Mouse (Mus musculus): ENCODE results near the gene Hsd11b1.
"Not testable (repeated sequence)": the region's sequence is repeated elsewhere in the genome, so short reads cannot be mapped to it uniquely, and the experiment has no call there.

The Hsd11b1 gene

DNA sequence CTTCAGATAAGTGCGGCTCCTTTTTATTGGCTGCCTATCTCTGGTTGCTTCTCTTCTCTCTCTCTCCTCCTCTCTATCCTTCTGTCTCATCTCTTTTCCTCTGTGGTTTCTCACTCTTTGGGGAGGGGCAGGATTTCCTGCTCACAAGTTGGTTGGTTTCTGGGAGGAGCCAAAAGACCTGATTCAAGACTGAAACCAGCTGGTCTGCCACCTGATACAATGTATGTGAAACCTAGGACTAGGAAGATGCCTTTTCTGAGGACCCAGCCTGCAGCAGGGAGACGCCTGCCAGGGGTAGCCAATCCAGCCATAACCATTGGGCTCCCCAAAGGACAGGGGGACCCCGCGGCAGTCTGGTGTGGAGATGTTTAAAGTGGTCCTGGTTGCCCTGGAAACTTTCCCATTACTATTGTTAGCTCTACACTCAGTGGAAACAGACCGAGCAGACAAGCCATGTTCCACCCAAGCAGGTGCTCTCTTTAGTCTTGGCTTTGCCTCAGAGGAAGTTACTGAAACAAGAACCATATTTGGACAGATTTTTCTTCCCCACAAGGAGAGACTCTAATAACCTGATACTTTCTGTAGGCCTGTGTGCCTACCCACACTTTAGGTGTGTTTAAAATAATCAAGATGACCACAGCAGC, at the start of gene Hsd11b1:
TSS of gene Hsd11b1 (minus strand) at position 121 of the 644 bp plus-strand sequence.
- no peak for DNase-seq (ENCODE audit: low spot score)

DNA sequence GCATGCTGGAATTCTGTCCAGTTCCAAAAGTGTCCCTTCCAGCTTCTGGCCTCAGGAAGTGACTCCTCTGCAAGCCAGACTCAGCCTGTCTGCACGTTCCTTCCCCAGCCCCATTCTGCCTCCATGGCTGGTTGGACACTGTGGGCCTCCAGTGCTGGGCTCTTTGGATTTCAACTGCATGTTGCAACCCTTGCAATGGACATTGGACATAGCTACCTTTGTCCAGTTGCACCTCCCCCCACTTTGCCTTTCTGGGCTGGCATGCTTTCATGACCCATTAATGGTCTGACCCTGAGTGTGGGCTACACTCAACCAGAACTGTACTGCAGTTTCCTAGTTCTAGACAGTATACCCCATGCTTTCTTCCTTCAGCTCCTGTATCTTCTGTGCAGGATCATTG, 47.7 kb upstream of the Hsd11b1 start:
- no peak for DNase-seq (ENCODE audit: low spot score)

DNA sequence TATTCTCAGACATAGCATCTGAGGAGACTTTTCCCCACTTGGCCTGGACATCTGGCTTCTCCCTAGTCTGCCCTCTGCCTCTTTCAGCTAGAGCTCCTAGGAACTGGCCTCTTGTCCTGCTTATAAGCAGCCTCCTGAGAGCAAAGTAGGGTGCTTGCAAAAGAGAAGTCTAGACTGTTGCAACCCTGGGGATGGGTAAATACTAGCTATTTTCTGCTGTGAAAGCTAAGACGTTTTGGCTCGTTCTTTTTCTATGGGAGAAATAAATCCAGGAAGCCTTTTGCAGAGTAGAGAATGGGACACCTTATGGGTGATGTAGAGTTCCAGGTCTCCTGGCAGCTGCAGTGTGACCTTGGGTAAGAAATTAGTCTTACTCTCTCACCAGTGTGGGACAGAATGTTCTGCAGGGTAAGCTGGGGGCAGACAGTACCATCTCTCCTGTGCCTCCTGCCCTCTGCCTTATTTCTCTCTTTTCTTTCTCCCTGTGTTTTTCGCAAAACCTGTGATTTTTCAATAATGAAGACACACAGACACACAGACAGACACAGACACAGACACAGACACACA, 46.7 kb upstream of the Hsd11b1 start:
- DNase-seq (ENCODE audit: low spot score) = no peak

DNA sequence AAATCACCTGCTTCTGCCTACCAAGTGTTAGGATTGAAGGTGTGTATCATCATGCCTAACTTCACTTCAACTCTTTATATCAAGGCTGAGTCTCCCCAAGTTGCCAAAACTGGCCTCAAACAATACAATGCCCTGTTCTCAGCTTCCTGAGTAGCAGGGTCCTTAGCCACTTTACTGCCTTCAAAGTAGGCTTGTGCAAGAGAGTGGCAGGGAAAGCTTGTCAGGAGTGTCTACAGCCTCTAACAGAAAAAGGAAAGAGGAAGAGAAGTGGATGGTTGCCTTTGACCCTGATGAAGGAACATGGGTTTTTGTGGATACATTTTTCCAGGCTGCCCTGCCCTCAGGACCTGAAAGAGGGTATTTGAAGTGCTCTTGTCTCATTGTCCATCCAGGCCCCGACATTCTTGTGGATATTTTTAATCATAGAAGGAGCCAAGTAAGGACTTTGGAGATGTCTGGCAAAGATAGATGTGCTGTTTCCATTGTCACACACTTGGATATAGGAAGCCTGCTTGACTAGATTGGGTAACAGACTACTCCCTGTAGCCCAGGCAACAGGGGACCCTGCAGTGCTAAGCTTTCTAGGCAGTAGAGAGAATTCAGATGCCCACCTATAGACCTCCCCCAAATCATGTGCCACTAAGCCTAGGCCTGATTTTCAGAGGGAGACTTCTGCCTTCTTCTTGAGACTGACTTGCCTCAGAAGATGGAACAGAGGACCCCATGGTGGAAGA, 46.1 kb upstream of the Hsd11b1 start:
- no peak for DNase-seq (ENCODE audit: low spot score)

DNA sequence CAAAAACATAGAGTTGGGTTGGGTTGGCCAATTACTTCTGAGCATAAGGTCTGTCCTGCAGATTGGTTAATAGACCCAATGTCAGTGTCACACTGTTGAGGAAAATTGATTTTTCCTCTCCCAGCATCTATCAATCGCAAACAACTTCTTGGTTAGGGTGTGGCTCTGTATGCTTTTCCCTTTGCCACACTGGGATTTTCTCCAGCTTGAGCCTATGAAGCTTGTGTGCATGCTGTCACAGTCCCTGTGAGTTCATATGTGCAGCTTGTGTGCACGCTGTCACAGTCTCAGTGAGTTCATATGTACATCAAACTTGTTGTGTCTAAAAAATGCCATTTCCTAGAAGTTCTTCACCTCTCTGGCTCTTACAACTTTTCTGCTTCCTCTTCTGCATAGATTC, 43.0 kb upstream of the Hsd11b1 start:
- no peak for DNase-seq (ENCODE audit: low spot score)

DNA sequence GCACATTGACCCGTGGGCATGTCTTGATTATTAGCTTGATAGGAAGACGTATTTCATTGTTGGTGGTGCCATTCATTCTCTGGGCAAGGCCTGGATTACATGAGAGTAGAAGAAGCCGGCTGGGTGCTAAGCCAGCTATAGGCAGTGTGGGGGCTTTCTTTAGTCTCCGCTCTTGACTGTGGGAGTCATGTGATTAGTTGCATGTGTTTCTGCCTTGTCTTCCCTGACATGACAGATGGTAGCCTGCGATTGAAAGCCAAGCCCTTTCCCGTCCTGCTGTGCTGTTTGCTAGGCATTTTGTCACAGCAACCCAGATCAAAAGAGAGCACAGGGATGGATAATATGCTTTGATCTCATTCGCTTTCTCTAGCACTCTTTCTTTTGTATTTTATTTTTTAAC, 41.5 kb upstream of the Hsd11b1 start:
- no peak for DNase-seq (ENCODE audit: low spot score)

DNA sequence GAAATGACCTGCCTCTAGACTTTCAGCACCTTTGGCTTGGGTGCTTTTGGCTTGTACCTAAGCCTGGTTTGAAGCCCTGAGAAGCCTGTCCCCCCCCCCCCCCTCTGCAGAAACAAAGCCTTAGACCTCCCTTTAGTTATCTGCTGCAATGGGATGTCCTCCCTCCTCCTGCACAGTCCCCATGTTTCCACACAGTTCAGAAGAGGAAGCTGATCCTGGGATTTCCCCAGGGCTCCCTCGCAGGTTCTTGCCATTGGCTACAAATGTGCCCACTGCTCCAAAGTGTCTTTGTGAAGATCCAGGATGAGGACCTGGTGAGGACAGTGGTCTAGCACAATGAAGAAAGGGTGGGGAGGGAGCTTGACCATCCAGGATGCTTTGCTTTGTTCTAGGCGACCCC, 39.2 kb upstream of the Hsd11b1 start:
- DNase-seq (ENCODE audit: low spot score) = no peak

DNA sequence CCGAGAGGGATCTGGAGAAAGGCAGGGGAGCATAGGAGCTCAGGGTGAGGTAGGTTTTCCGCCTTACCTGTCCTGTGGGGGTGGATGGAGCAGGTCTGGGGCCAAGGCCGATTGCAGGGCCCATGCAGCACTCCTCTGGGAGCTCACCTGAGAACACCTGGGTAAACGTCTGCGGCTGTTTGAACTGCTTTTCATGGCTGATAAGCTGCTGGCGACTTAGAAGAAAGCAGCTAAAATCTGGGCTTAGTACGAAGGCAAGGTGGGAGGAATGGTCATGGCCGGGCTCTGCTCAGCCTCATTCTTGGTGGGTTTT, 38.2 kb upstream of the Hsd11b1 start:
- DNase-seq (ENCODE audit: low spot score) = no peak

DNA sequence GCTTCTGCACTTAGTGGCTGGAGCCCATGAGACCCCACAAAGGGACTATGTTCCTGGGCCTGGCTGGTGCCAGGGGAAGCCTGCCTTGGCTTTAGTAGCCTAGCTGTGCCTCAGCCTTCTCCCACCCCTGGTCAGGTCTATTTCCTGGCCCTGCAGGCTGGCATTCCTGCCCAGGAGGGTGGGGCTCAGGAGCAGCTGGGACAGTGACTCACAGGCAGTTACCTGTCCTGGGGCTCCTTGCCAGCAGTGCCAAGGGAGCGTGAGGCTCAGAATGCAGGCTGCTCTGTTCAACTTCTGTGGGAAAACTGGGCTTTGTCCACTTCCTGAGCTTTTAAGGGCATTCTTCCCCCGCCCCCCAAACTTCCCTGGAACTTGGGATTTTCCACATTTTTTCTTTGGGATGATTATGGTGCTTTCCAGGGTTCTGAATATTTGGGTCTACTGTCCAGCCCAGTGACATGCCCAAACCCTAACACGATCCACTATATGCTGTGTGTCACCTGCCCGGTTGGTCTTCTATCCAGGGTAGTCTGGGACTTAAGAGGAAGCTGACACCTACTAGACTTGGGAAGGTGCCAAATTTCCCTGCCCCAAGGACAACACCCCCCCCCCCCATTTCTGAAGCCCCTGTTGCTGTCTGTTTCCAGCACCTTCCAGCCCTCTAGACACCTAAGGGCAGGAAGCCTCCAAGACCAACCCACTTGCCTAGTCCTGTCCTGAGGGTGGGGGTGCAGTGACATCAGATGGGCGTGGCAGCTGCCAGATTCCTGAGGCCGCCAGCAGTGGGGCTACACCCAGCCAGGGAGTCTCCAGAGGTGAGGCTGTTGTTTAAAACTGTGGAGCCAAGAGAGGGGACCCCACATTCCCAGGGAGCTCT, 37.6 kb upstream of the Hsd11b1 start:
- no peak for DNase-seq (ENCODE audit: low spot score)

DNA sequence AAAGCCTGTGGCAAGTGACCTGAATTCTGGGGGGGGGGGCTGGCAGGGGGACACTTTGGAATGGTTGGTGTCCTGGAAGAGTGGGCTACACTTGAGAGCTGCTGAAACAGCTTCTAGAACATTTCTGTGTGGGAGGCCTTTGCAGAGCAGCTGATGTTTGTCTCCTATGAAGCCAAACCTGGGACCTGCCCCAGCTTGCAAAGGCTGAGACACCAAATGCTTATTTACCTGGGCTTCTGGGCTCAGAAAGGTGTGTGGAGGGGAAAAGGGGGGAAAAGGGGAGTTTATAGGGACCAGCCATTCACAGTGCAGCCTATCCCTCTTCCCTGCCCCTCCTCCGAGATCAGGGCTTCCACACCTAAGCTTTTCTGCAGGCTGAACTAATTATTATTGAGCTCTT, 36.1 kb upstream of the Hsd11b1 start:
- DNase-seq (ENCODE audit: low spot score) = no peak

DNA sequence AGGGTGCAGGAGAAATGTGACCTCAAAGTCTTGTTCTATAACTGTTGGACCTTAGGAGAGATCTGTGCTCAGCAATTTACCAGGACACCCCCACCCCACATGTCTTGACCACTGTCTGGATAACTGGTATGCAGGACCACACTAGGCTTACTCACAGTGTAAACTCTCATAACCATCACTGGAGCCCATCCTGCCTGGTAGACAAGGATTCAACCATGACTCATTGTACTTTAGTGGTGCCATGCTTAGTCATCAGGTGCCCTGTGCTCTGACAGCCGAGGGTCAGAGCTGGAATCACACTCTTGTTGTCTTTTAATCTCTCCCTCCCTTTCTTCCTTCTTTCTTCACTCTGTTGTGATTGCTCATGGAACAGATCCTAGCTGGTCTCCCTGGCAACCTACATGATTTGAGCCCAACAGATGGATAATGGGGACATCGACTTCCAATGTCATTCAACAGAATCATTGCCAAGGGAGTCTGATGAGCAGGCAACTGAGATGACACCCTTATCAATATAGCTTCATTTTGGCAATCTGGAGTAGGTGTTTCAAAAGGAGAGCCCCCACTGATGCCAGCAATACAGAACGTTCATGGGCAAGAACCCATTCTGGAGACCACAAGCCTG, 34.4 kb upstream of the Hsd11b1 start:
- DNase-seq (ENCODE audit: low spot score) = no peak

DNA sequence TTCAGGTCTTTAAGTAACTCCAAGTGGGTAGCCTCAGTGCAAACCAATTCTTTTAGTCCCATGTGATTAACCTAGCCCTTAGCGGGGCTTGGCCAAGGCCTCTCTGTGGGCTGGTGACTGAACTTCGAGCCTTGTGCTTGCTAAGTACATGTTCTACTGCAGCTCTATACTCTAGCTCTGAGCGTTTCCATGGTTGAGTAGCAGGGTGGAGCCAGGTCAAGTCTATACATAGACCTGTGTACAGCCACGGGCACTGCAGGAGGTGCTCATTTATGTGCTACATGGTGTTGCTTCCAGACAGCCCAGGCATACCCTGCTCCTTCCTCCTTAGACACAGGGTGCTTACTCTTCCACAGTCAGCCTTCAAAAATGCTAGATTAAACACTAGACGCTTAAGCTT, 32.0 kb upstream of the Hsd11b1 start:
- DNase-seq (ENCODE audit: low spot score) = no peak

DNA sequence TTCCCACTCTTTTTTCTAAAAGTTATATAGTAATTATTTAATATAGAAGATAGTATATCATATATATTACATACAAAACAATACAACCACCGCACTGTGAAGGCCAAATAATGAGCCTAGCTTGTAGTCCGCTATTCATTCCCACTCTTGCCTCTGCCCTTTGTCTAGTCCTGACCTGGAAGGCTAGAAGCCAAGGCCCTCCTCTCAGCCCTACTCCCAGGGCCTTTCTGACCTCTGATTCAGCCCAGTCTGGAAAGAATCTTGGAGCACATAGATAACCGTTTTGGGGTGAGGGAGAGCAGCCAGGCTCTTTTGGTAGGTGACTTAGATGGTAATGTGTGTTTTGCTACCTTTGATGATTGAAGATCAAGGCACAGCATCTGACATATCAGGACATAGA, 30.1 kb upstream of the Hsd11b1 start:
- no peak for DNase-seq (ENCODE audit: low spot score)

DNA sequence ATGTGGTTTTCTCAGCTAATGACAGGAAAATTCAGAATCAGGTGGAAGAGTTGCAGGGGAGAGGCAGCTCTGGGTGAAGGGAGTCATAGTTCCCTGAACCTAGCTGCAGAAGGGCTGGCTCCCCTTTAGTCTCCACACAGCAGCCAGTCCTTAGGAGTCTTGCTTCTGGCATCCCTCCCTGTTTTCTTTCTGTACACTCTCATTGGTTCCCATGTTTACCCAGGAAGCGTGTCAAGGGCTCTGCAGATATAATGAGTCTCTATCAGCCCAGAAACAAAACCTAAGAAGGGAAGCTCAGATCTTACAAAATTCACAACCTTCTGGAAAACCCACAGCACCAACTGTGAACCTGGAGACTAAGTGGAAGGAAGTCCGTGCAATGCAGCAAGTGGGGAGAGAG, 29.2 kb upstream of the Hsd11b1 start:
- DNase-seq (ENCODE audit: low spot score) = no peak

DNA sequence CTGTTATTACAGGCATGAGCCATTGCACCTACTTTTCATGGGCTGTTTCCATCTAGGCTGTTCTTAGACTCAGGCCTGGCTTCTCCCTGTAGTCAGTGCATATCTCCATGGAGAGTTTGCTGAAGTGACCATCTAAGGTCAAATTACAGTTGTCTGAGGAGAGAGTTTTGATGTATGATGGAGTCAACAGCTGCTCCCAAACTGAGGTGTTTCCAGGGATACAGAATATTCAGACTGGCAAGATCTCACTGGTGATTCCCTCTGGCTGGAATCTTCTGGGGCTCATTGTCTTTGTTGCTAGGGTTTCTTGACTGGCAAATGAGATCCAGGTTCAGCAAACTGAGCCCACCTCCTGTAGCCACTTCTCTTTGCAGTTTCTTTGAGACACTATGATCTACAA, 26.8 kb upstream of the Hsd11b1 start:
- no peak for DNase-seq (ENCODE audit: low spot score)

DNA sequence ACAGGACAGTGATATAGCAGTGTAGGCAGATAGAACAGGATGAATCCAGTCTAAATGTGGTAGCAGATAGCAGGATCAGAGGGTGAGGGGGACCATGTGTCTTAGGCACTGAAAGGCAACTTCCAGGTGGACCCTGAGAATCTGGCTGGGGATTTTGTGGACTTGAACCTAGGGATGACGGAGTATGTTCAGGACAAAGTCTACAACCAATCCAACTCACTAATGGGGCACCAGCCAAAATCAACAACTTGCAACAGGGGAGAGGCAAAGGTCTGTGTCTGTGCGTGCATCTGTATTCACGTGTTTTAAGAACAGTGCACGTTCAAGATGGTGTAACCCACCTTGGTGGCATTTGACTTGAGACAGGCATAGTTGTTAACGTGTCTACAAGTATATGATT, 26.0 kb upstream of the Hsd11b1 start:
- no peak for DNase-seq (ENCODE audit: low spot score)

DNA sequence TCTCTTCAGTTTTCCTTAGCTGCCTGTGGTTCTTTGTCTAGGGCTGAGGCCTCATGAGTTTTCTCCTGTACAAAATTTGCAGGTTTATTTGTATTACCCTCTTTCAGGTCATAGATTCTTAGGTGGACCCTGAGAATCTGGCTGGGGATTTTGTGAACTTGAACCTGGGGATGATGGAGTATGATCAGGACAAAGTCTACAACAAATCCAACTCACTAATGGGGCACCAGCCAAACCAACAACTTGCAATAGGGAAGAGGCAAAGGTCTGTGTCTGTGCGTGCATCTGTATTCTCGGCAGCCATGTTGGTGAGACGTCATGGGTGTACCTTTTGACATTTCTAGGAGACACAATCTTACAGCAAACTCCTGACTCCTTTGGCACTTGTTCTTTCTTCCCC, 25.2 kb upstream of the Hsd11b1 start:
- DNase-seq (ENCODE audit: low spot score) = no peak

DNA sequence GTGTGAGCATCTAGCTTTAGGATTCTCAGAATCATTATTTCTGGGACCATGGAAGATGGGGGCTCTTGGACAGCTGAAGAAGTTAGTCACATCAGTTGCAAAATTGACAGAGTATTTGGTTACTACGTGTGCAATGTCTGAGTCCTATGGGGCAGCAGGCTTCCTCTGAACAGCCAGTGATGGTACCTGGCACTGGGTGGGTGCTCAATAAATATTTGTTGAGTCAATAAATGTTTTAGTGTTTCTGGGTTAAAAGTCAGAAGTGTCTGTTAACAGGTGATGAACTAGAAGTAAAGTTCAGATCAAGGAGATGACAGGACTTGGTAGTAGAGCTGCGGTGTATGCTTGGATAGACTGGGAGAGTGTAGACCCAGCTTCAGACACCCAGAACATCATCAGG, 23.7 kb upstream of the Hsd11b1 start:
- no peak for DNase-seq (ENCODE audit: low spot score)

DNA sequence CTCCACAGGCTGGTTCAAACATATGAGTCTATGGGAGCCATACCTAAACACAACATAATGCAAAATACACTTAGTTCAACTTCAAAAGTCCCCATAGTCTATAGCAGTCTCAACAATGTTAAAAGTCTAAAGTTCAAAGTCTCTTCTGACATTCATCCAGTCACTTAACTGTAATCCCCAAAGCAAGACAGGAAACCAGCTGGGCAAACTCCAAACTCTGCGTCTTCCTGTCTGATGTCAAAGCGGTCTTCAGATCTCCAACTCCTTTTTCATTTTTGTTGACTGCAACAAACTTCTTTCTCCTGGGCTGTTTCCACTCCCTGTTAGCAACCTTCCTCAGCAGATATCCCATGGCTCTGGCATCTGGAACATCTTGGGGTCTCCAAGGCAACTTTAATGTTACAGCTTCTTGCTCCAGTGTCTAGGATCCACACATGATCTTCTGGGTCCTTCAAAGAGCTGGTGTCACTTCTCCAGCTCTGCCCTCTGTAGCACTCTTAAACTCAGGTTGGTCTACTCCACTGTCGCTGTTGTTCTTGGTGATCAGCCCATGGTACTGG, 22.0 kb upstream of the Hsd11b1 start:
- not testable (repeated sequence) for DNase-seq (ENCODE audit: low spot score)

DNA sequence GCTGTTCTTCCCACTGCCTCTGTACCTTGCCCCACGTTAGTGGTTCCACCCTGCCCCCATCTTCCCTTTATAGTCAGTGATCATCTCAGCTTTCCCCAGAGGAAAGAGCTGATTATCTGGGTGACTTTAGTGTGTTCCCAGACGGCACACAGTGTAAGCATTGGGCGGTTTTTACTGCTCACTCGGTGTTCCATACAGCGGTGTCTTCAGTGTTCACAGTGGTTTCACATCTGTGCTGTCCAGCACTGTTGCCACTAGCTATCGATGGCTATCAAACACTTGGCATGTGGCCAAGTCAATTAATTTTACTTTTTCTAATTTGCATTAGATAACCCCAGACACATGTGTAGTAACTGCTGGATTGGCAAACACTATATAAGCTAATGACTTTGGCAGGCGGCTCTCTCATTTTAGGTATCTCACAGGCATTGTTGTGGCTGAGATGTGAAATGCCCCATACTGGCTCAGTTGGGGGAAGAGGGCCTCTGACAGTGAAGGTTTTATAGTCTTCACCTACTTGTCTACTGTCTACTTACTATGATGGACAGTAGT, 20.4 kb upstream of the Hsd11b1 start:
- no peak for DNase-seq (ENCODE audit: low spot score)

DNA sequence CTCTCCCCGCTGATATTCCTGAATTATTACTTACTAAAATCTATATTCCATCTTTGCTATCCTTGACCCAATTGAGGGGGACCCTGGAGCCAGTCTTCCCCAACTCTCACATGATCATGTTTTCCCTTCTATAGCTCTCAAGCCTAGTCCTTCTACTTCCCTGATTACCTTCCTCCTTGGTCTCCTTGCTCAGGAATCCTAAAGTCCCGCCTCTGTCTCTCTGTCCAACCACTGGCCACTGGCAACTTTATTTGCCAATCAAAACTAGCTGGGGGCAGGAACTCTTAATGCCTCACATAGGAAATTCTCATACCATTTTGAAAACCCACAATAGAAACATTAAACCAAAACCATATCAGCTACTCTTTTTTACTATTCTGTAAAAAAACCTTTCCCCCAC, 17.5 kb upstream of the Hsd11b1 start:
- DNase-seq (ENCODE audit: low spot score) = no peak

DNA sequence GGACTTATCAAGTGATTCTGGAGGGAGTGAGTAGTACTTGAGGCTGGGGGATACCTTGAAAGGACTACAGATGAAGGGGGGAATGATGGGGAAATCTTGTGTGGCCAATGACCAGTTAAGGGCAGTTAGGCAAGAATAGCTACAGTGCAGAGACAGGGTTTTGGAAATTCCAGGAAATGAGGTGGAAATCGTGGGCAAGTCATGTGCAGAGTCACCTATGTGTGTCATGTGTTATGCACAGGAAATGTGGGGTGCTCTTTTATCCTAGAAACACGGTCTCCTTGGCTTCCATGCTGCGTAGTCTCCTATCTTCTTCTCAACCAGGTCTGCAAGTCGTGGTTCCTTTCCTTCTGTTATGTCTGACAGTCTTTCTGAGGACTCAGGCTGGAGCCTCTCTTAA, 15.6 kb upstream of the Hsd11b1 start:
- DNase-seq (ENCODE audit: low spot score) = no peak

Data from testis, postnatal 10 days (tissue).